Mouse (Mus musculus) layer of hippocampus, postnatal 10 days (tissue): ENCODE measurements around the gene Fam129c. TPM values are rescaled to one million over a fixed set of nuclear protein-coding genes. Genes with fewer than 3 reads are reported as not detected.

Source experiments
- DNase-seq, 2 experiments: peaks; one replicate each; pipeline ENCODE4 v3.0.0; 2021; ENCODE audit warnings: low spot score in 2 of 2
- long read RNA-seq: library from polyadenylated mRNA; stranded (forward); transcript quantifications from one replicate; pipeline ENCODE4 v2.0.0, GENCODE M21; 2023
- total RNA-seq, 2 experiments: library from RNA; stranded (reverse); gene quantifications; 2 replicates each; pipeline ENCODE4 v1.2.3; 2021

Fam129c gene
- total RNA-seq: 1 to 10 TPM; 4.6 to 5.8 TPM
- long read RNA-seq, partial matches to known transcripts: 0 of 2 reads
- long read RNA-seq, other reads (novel, unspliced or antisense): 2 of 2 reads

- DNase-seq: no peak
These were observed at the start of gene Fam129c for GRCm38 (mm10) chr8:71597451-71597850. TSS of gene Fam129c (plus strand) at chr8:71597648.

GRCm38 (mm10) chr8:71550754-71551153 is 46.7 kb upstream of the Fam129c start:
- no peak for DNase-seq

DNA sequence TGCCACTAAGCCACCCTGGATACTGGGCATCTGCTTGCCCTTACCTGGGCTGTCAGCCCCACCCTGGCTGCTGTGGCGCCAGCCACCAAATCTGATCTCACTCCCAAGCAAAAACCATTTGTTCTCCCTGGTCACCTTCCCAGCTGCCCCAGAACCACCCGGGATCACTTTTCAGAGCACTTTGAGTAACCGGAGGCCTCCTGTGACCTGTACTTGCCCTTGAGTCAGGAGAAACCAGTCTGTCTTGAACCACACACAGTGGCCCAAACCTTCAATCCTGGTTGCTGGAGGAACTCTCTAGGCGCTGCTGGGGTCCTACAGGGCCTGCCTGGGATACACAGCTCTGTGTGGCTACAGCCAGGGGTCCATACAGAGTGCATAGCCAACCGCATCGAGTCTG is 44.7 kb upstream of the Fam129c start:
- no peak for DNase-seq

DNA sequence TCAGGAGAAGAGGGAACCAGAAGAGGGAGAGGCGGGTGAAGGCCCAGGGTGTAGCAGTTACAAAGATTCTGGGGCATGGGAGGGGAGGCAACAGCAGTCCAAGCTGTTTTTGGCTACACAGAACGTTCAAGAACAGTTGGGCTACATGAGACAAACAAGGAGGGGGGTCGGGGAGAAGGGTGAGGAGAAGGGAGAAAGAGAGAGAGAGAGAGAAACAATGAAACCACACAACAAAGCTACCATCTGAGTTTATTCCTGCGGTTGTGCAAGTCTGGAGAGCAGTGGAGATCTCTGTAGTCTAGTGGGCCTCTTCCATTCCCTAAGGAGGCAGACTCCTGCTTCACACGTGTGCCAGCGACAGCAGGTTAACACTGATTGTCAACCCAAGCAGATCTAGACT is 43.4 kb upstream of the Fam129c start:
- DNase-seq: no peak

DNA sequence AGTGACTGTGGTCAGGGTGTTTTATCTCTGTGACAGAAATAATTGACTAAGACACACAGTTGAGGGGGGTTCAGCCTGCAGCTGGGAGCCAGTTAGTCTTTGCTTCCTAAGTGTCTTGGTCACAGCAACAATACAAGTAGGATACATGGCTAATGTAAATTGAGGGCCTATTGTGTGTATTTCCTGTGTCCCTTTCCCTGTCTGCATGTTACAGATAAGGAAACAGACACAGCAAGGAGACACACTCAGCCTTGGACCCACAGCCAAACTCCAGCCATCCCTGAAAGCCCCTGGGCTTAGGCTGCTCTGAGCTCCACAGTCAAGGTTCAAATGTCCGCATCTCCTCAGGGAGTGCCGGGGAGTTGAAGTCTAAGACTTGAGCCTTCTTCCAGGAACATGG is 42.8 kb upstream of the Fam129c start:
- no peak for DNase-seq

DNA sequence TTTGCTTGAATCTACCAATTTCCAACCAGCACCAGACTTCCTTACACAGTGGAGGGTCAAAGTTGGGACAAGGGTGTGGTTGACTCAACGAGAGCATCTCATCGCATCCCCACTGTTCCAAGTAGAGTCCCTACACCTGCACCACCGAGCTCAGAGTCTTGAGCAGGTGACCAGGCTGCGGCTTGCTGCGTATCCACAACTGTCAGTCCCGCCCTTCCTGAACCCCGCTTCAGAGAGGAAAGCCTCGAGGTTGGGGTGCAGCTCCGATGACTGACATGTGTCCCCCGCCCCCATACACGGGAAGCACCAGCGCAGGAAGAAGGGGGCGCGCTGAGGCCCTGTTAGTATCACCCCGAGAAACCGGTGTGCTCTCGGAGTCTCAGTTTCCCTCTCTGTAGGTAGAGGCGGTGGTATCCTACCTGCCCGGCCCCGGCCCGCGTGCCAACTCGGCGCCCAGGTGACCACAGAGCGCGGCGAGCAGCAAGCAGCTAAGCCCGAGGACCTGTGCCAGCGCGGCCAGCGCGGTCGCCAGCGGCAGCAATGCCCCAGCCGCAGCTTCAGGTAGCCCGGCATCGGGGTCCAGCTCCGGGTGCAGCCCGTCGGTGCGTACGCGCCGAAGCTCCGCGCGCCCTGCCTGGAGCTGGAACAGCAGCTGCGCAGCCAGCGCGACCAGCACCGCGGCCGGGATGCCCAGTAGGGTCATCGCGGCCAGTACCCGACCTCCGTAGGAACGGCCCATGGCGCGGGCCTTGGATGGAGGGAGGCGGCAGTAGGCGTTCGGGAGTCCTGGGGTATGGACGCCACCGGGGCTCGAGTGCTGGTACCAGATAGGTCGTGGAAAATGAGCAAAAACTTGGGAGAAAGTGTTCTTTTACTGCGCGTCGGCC is 39.1 kb upstream of the Fam129c start, which contains the start of gene Tmem221:
Tmem221 (minus strand) TSS at position 801 of the 887 bp plus-strand sequence.
- DNase-seq: no peak

DNA sequence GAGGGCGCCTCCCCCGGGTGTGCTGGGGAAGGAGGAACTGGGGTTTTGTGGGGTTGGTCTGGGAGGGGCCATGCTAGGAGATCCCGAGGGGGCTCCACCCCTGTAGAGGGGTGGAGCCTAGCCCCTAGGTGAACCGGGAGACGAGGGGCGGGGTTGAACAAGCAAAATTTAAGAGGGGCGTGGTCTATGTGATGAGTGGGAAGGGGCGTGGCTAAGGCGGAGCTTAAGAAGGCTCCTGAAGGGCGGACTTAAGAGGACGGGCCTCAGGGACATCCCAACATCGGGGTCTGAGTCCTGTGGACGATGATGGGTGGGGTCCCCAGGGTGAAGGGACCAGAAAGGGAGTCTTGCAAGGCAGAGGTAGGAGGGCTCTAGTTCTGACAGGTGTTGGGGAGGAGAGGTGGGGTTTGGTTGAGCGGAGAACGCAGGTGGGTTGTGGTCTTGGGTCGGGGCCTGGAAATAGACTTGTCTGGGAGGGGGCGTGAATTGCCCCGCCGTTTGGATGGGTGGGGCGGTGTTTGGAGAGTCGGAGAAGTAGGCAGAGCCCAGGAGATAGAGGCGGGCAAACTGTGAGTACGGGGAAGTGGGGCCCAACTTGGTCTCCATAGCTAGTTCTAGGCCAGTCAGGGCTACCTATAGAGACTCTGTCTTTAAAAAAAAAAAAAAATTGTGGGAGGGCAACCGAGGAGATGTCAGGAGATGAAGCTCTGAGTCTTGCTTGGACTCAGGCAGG is 38.3 kb upstream of the Fam129c start:
- no peak for DNase-seq

GRCm38 (mm10) chr8:71560071-71560470 is 37.4 kb upstream of the Fam129c start:
- DNase-seq: no peak

GRCm38 (mm10) chr8:71560765-71561164 is 36.7 kb upstream of the Fam129c start:
- no peak for DNase-seq

DNA sequence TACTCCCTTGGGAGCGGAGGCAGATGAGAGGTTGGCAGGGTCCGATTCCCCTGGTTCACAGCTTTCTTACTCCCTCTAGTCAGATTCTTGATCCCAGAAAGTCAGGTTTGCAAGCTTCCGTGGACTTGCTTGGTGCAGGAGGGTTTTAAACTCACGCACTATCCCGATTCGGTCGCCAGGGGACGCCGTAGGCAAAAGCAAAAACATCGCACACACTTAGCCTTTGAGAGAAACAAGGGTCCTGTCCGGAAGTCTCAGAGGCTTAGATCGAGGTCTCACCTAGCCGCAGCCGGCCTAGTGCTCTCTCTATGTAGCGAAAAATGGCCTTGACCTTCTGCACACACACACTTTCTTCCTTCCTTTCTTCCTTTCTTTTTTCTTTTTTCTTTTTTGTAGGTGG is 36.0 kb upstream of the Fam129c start:
- peak; percentile 69 to 75 for DNase-seq

- DNase-seq: peak; percentile 80 to 84
These were observed 34.7 kb upstream of the Fam129c start for GRCm38 (mm10) chr8:71562751-71563150.

DNA sequence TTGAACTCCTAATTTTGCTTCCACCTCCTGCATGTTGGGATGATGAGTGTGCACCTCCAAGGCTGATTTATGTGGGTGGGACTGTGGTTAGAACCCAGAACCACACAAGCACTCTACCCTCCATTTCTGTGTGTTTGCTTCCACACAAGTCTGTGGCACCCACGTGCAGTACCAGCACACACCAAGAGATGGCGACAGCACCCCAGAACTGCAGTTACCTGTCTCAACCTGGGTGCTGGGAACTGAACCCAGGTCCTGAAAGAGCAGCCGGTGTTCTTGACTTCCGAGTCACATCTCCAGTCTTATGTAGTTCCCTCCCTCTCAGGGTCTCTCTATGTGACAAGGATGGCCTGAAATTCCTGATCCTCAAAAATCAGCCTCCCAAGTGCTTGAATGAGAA is 33.5 kb upstream of the Fam129c start:
- DNase-seq: no peak

GRCm38 (mm10) chr8:71566501-71566900 is 30.9 kb upstream of the Fam129c start, which contains the start of gene Nxnl1:
TSS of gene Nxnl1 (minus strand) at chr8:71566601.
- DNase-seq: no peak

GRCm38 (mm10) chr8:71567587-71567986 is 29.9 kb upstream of the Fam129c start:
- no peak for DNase-seq

GRCm38 (mm10) chr8:71568387-71568937 is 29.0 kb upstream of the Fam129c start, which contains the start of gene Slc27a1:
TSS of gene Slc27a1 (plus strand) at chr8:71568882.
- peak; percentile 77 to 87 for DNase-seq

- peak in 1 of 2 experiments; percentile 52 for DNase-seq
These were observed 28.5 kb upstream of the Fam129c start for GRCm38 (mm10) chr8:71568941-71569340.

DNA sequence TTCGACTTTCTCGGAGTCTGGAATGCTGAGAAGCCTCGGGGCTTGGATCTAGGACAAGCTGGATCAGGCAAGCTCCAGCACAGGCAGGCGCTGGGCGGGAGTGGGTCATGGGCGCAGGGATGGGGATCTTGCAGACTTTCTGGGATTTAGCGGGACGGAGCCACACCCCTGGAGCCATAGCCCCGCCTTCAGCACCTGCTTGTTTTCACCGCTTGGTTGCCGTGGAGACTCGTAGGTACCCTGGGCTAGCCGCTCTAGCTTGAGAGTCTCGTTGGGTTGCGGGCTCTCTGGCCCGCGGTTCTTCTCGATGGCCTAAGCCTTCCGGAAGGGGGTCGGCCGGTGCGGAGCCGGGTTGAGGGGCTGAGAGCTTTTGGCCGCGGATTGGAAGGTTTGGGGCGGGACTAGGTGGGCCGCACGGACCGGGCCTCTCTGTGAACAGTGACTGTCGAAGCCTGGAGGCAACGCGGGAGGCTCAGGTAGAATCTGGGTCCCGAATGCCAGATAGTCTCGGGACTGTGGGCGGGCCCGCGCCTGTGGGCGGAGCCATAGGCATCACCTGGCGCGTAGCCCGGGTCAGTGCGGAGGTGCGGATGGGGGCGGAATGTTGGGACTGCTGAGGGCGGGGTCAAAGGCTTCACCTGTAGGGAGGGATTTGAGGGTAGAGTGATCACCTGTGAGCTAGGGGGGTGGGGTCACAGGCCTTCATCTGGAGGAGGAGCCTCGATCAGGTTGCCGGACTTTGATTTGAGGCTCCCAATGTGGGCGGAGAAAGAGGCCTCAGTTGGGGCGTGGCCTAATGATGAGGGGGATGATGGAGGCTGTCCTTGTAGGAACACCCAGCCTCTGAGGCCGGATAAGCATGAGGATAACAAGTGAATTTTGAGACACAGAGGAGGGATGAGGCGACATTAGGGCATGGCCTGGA is 27.8 kb upstream of the Fam129c start:
- DNase-seq: peak; percentile 89 to 90

- DNase-seq: peak; percentile 90 to 95
These were observed 27.0 kb upstream of the Fam129c start for GRCm38 (mm10) chr8:71570291-71570954.

GRCm38 (mm10) chr8:71572077-71572476 is 25.4 kb upstream of the Fam129c start:
- DNase-seq: no peak
